Mouse (Mus musculus) spleen, adult 12 weeks (tissue): ENCODE measurements around the gene Nmi.

Experiments
- DNase-seq: peaks from one replicate; pipeline ENCODE4 v3.0.0; 2022; ENCODE audit warnings: low spot score

Nmi gene

DNA sequence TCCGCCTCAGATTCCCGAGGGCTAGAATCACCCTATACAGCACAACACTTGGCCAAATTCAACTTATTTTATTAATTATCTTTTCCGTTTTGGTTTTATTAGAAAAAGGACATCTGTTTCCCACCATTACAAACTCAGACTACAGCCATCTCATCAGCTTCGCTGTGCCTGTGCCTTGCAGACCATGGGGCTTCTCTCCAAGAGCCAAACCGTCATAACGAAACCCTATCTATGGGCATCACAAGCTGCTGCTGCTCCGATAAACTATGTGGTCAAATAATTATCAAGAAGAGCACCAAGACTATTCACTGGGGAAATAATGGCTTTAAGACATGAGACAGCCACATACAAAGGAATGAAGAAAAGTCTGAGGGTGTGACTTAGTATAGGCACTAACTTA, 31.5 kb downstream of the Nmi start:
- no peak for DNase-seq

GRCm38 (mm10) chr2:51938750-51939149, 34.5 kb downstream of the Nmi start:
- DNase-seq: no peak

DNA sequence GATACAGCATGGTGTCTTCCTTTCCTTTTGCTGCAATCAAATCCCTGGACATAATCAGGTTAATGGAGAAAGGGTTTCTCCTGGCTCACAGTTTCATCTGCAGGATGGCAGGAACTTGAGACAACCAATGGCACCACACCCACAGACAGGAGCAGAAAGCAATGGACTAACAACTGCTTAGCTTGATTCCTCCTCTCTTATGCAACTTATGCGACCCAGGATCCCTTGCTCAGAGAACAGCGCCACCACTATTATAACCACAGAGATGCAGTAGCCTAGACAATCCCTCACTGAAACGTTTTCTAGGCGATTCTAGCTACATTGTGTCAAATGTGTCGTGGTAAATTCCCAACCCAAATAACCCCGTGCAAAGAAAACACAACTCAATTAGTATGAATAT, 36.3 kb downstream of the Nmi start:
- no peak for DNase-seq

GRCm38 (mm10) chr2:51936585-51936984, 36.7 kb downstream of the Nmi start:
- DNase-seq: no peak

DNA sequence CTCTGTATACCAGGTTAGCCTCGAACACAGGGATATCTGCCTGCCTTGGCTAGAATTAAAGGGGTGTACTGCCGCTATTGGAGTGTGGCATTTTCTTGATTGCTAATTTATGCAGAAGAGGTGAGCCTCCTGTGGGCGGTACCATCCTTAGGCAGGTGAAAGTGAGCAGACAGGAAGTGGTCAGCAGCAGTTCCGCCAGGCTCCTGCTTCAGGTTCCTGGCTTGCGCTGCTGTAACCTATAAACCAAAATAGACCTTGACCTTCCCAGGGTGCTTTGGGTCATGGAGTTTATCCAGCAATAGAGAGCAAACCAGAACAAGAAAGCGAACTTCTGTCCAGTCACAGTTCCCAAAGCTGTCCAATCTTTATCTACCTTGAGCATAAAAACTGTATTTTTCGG, 37.4 kb downstream of the Nmi start:
- no peak for DNase-seq

DNA sequence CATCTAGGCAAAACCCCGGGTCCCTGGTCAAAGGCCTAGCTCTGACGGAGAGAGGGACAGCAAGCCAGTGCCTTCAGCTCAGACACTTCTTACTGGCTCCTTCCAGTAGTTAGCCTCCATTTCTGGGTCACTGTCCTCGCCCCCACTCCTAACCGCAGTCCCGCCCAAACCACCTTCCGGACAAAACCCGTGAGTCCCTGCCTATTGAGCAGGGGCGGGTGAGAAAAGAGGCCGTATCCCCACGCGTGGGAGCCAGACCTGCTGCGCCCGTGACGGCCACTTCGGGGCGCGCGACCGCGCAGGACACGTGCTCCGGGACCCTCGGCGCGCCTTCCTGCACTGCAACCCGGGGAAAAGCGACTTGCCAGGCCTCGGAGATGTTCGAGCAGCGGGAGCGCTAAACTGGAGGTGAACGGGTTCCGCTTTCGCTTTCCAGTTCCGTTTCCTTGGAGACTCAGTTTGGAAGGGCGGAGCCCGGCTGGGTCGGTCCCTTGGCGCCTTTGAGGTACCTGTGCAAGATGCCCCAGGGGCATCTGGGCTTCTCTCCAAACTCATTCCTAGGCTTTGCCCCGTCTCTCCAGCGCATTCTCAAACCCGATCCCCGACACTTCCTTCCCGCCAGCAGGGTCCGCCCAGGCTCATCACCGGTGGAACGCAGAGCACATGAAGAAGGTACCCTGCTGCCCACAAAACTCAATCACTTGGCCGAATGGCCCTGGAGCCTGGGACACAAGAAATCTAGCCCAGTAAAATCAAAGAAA, 38.5 kb downstream of the Nmi start, which contains the start of gene Rbm43:
Gene Rbm43 (minus strand): TSS at position 590 of the 761 bp plus-strand sequence.
- peak; percentile 74 for DNase-seq

- DNase-seq: no peak
These were observed 39.8 kb downstream of the Nmi start for GRCm38 (mm10) chr2:51933341-51934134.

DNA sequence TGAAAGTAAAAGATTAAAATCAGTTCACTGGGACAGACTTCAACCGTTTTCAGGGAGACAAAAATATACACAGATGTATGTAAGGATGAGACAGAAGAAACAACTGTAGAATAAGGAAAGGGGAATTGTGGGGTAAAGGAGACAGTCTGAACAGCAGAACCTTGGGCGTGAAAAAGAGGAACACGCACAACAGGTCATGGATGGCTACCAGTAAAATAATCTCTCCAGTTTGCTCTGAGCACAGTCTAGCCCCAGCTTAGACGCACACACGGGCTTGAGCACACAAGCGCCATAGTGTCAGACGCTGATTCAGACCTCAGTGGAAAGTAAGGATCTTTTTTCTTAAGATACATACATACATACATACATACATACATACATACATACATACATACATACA, 42.1 kb downstream of the Nmi start:
- no peak for DNase-seq

GRCm38 (mm10) chr2:51914944-51915680, 58.2 kb downstream of the Nmi start:
- DNase-seq: no peak

DNA sequence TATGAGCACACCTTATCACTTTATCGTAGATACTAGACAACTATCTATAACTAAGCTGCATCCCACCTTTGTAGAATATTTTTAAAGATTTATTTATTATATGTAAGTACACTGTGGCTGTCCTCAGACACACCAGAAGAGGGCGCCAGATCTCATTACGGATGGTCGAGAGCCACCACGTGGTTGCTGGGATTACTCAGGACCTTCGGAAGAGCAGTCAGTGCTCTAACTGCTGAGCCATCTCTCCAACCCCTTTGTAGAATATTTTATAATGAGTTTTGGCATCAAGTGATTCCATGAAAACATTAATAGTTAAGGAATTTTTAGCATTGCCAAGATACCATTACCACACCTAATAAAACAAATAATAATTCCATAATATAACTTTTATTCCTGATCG, 58.8 kb downstream of the Nmi start:
- DNase-seq: no peak

DNA sequence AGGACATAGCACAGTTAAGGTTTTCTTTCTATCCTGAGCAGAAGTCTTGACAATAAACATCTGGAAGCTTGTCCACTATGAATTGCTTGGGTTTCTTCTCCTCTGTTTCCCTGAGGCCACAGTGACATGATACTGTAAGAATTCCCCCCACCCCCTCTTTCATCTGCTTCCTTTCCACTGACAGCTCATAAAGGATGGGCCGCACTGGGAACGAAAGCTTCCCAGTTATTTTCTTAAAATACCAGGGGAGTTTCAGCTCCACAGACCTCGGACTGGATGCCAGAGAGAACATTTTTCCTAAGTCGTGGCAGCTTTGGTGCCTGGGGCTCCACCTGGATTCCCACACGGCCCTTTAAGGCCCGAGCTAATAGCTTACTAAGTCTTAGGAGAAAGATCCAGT, 60.6 kb downstream of the Nmi start:
- no peak for DNase-seq

GRCm38 (mm10) chr2:51911864-51912263, 61.4 kb downstream of the Nmi start:
- no peak for DNase-seq

DNA sequence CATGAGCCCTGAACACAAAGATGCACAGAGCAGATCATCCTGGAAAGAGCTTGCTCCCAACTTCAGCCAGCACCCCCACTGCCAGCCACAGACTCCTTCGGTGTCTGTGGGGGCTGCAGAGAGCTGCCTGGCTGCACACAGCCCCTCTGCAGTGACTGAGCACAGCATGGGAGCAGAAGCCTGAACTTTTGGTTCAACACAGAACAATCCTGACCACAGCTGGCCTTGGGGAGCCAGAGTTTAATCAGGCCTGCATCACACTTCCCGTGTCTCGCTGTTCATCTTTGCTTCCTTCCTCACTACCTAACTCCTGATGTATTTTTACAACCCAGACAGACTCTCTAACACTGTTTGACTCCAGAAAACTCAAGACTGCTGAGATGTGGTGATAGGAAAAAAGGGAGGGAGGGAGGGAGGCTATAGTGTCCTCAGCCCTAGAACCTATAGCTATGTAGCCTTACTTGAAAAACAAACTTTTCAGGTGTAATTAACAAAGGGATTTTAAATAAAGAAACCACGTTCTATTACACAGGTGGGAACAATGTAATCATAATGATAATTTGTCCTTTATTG, 65.7 kb downstream of the Nmi start:
- DNase-seq: no peak

GRCm38 (mm10) chr2:51905637-51906036, 67.7 kb downstream of the Nmi start:
- DNase-seq: no peak
